Mouse (Mus musculus): Measurements from ENCODE around the gene Ccp110. TPM values are rescaled to one million over a fixed set of nuclear protein-coding genes. Genes with fewer than 3 reads are reported as not detected.

Gene Ccp110
- polyA plus RNA-seq, 1 experiment = 0.41 TPM

- no peak for TF ChIP-seq POLR2A (IDR thresholded peaks at IDR 0.05; ENCODE audit: low read depth, low read length)
- no peak for TF ChIP-seq CTCF (IDR thresholded peaks at IDR 0.05; ENCODE audit: extremely low read depth, insufficient read length, insufficient replicate concordance, low read depth, low read length)
- no peak overlapping the region for H3K27ac ChIP-seq (ENCODE audit: insufficient read depth, low read depth, low read length)
- H3K36me3 ChIP-seq (ENCODE audit: control insufficient read depth, insufficient read depth, low read length) = peaks cover 57% of the 10 kb centered on the region
- no peaks in the 10 kb centered on the region for H3K27me3 ChIP-seq (ENCODE audit: control insufficient read depth, insufficient read depth, low read length)
- H3K4me3 ChIP-seq (ENCODE audit: low read depth, low read length) = no peak overlapping the region
- WGBS = 94% methylated on average over 24 of the region's 24 CpGs
- H3K4me1 ChIP-seq (ENCODE audit: control insufficient read depth, insufficient read depth, insufficient read length, low read length) = no peaks in the 10 kb centered on the region
Measured at GRCm38 (mm10) chr7:118756490-118757265, 44.3 kb downstream of the Ccp110 start.

- Histone ChIP-seq H3K27me3 (ENCODE audit: control insufficient read depth, insufficient read depth, low read length) (no peaks in the 10 kb centered on the region), H3K27ac (ENCODE audit: insufficient read depth, low read depth, low read length) (no peak overlapping the region), H3K36me3 (ENCODE audit: control insufficient read depth, insufficient read depth, low read length) (peaks cover 51% of the 10 kb centered on the region), H3K4me3 (ENCODE audit: low read depth, low read length) (no peak overlapping the region), H3K4me1 (ENCODE audit: control insufficient read depth, insufficient read depth, insufficient read length, low read length) (no peaks in the 10 kb centered on the region)
- TF ChIP-seq POLR2A (IDR thresholded peaks at IDR 0.05; ENCODE audit: low read depth, low read length) (no peak), CTCF (IDR thresholded peaks at IDR 0.05; ENCODE audit: extremely low read depth, insufficient read length, insufficient replicate concordance, low read depth, low read length) (no peak)
- 81% methylated on average over 4 of the region's 4 CpGs for WGBS
Measured at GRCm38 (mm10) chr7:118758369-118758768, 46.0 kb downstream of the Ccp110 start.

GRCm38 (mm10) chr7:118759372-118759771, 47.0 kb downstream of the Ccp110 start:
- 48% methylated on average over 5 of the region's 5 CpGs for WGBS
- H3K27me3 ChIP-seq (ENCODE audit: control insufficient read depth, insufficient read depth, low read length) = no peaks in the 10 kb centered on the region
- peaks cover 48% of the 10 kb centered on the region for H3K36me3 ChIP-seq (ENCODE audit: control insufficient read depth, insufficient read depth, low read length)
- no peak overlapping the region for H3K27ac ChIP-seq (ENCODE audit: insufficient read depth, low read depth, low read length)
- no peak overlapping the region for H3K4me3 ChIP-seq (ENCODE audit: low read depth, low read length)
- no peaks in the 10 kb centered on the region for H3K4me1 ChIP-seq (ENCODE audit: control insufficient read depth, insufficient read depth, insufficient read length, low read length)
- TF ChIP-seq POLR2A (IDR thresholded peaks at IDR 0.05; ENCODE audit: low read depth, low read length) = no peak
- TF ChIP-seq CTCF (IDR thresholded peaks at IDR 0.05; ENCODE audit: extremely low read depth, insufficient read length, insufficient replicate concordance, low read depth, low read length) = no peak

- Histone ChIP-seq H3K27me3 (ENCODE audit: control insufficient read depth, insufficient read depth, low read length) (no peaks in the 10 kb centered on the region), H3K36me3 (ENCODE audit: control insufficient read depth, insufficient read depth, low read length) (peaks cover 33% of the 10 kb centered on the region), H3K4me1 (ENCODE audit: control insufficient read depth, insufficient read depth, insufficient read length, low read length) (no peaks in the 10 kb centered on the region), H3K27ac (ENCODE audit: insufficient read depth, low read depth, low read length) (no peak overlapping the region), H3K4me3 (ENCODE audit: low read depth, low read length) (no peak overlapping the region)
- 91% methylated on average over 11 of the region's 11 CpGs for WGBS
- no peak for TF ChIP-seq CTCF (IDR thresholded peaks at IDR 0.05; ENCODE audit: extremely low read depth, insufficient read length, insufficient replicate concordance, low read depth, low read length)
- TF ChIP-seq POLR2A (IDR thresholded peaks at IDR 0.05; ENCODE audit: low read depth, low read length) = no peak
Measured at GRCm38 (mm10) chr7:118763939-118764338, 51.6 kb downstream of the Ccp110 start.

- peaks cover 31% of the 10 kb centered on the region for H3K36me3 ChIP-seq (ENCODE audit: control insufficient read depth, insufficient read depth, low read length)
- WGBS = 90% methylated on average over 14 of the region's 14 CpGs
- H3K4me1 ChIP-seq (ENCODE audit: control insufficient read depth, insufficient read depth, insufficient read length, low read length) = no peaks in the 10 kb centered on the region
- no peak overlapping the region for H3K4me3 ChIP-seq (ENCODE audit: low read depth, low read length)
- no peak overlapping the region for H3K27ac ChIP-seq (ENCODE audit: insufficient read depth, low read depth, low read length)
- no peaks in the 10 kb centered on the region for H3K27me3 ChIP-seq (ENCODE audit: control insufficient read depth, insufficient read depth, low read length)
- TF ChIP-seq POLR2A (IDR thresholded peaks at IDR 0.05; ENCODE audit: low read depth, low read length) = no peak
- no peak for TF ChIP-seq CTCF (IDR thresholded peaks at IDR 0.05; ENCODE audit: extremely low read depth, insufficient read length, insufficient replicate concordance, low read depth, low read length)
Measured at GRCm38 (mm10) chr7:118764725-118765124, 52.4 kb downstream of the Ccp110 start.

- no peak for TF ChIP-seq CTCF (IDR thresholded peaks at IDR 0.05; ENCODE audit: extremely low read depth, insufficient read length, insufficient replicate concordance, low read depth, low read length)
- no peak for TF ChIP-seq POLR2A (IDR thresholded peaks at IDR 0.05; ENCODE audit: low read depth, low read length)
- Histone ChIP-seq H3K36me3 (ENCODE audit: control insufficient read depth, insufficient read depth, low read length) (peaks cover 25% of the 10 kb centered on the region), H3K27me3 (ENCODE audit: control insufficient read depth, insufficient read depth, low read length) (no peaks in the 10 kb centered on the region), H3K4me3 (ENCODE audit: low read depth, low read length) (no peak overlapping the region), H3K27ac (ENCODE audit: insufficient read depth, low read depth, low read length) (no peak overlapping the region), H3K4me1 (ENCODE audit: control insufficient read depth, insufficient read depth, insufficient read length, low read length) (no peaks in the 10 kb centered on the region)
- WGBS = 43% methylated on average over 8 of the region's 8 CpGs
Measured at GRCm38 (mm10) chr7:118765604-118766003, 53.3 kb downstream of the Ccp110 start.

GRCm38 (mm10) chr7:118766119-118766833, 53.9 kb downstream of the Ccp110 start:
- no peak overlapping the region for H3K4me3 ChIP-seq (ENCODE audit: low read depth, low read length)
- H3K4me1 ChIP-seq (ENCODE audit: control insufficient read depth, insufficient read depth, insufficient read length, low read length) = no peaks in the 10 kb centered on the region
- TF ChIP-seq POLR2A (IDR thresholded peaks at IDR 0.05; ENCODE audit: low read depth, low read length) = no peak; the same call in 1 of the 2 replicates
- peak; percentile 76; the same call in 1 of the 2 replicates for TF ChIP-seq CTCF (IDR thresholded peaks at IDR 0.05; ENCODE audit: extremely low read depth, insufficient read length, insufficient replicate concordance, low read depth, low read length)
- H3K36me3 ChIP-seq (ENCODE audit: control insufficient read depth, insufficient read depth, low read length) = peaks cover 22% of the 10 kb centered on the region
- H3K27me3 ChIP-seq (ENCODE audit: control insufficient read depth, insufficient read depth, low read length) = no peaks in the 10 kb centered on the region
- H3K27ac ChIP-seq (ENCODE audit: insufficient read depth, low read depth, low read length) = no peak overlapping the region
- 61% methylated on average over 18 of the region's 18 CpGs for WGBS

Data from small intestine, adult 2 months (tissue).